ENCODE assay signal across 8 mouse cellular contexts in the genomic region with DNA sequence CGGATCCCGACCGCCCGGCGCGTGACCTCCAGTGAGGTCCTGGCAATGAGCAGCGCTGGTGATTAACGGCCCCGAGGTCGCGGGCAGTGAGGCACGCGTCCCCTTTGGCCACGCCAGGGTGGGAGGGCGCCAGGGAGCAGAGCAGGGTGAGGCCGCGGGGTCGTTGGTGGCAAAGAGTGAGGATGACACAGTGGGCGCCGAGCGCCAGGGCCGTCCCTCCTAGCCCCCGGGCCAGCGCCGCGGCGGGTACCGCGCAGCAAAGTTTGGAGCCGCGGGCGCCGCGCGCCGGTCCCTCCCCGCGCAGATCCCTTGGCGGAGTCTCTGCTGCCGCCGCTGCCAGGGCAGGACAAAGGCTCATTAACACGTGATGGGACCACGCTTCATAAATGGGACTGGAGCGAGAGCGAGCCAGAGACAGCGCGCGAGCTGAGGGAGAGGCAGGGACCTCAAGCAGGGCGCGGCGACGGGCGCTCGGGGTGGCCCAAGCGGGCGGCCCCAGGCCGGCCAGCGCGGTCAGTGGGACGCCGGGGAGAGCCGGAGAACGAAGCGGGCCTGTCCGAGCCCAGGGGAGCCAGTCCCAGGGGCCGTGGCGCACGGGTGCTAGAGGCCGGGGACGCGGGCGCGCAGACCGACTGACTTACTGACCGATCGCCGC. TPM values are rescaled to one million over a fixed set of nuclear protein-coding genes. Genes with fewer than 3 reads are reported as not detected.
A peak's percentile ranks its signal among the peaks of the same experiment; 100 is the strongest.
DNase-seq lines count a peak whose midpoint lies in the region; ATAC-seq lines count a peak whose summit lies in the region.

Cnr1 (plus strand) TSS at position 360 of the 655 bp plus-strand sequence.

- peak within 1 kb of the TSS; percentile 89 for H3K9ac ChIP-seq in hindbrain, embryonic 11.5 days (ENCODE audit: low read depth, low read length)
- peak within 1 kb of the TSS; percentile 33 for H3K9ac ChIP-seq in lung, embryonic 15.5 days

- 0% methylated on average over 42 of the region's 77 CpGs for WGBS in hindbrain, embryonic 11.5 days
- WGBS in lung, embryonic 15.5 days: 1% methylated on average over 62 of the region's 77 CpGs

- H3K4me2 ChIP-seq in hindbrain, embryonic 11.5 days (replicated peaks; ENCODE audit: low read depth, low read length): peak within 1 kb of the TSS; percentile 86
- H3K4me2 ChIP-seq in lung, embryonic 15.5 days: peak within 1 kb of the TSS; percentile 98

- ATAC-seq in hindbrain, embryonic 11.5 days (ENCODE audit: low FRiP score): peak; percentile 95
- ATAC-seq in lung, embryonic 15.5 days (ENCODE audit: borderline replicate concordance, extremely low read depth, low FRiP score, low TSS enrichment): peak; percentile 94
- no peak for ATAC-seq in monocyte, adult 5-6 weeks (replicated peaks; ENCODE audit: insufficient number of reproducible peaks, low FRiP score, low TSS enrichment, poor library complexity, severe bottlenecking)

- peak; percentile 76 for DNase-seq in R1 (ENCODE audit: low read depth, low spot score)
- DNase-seq in cerebellum, postnatal 14 days: peak; percentile 88 to 91
- peak; percentile 44 to 59 for DNase-seq in frontal cortex, postnatal 25 days (ENCODE audit: low spot score in 2 of 2)
- peak; percentile 84 for DNase-seq in hindbrain, embryonic 11.5 days (ENCODE audit: low spot score)
- DNase-seq in layer of hippocampus, postnatal 10 days (ENCODE audit: low spot score in 2 of 2): peak; percentile 80 to 83
- DNase-seq in ovary, postnatal 36 days (ENCODE audit: low spot score): peak; percentile 79

- H3K27ac ChIP-seq in hindbrain, embryonic 11.5 days (ENCODE audit: low read depth, low read length): peak within 1 kb of the TSS; percentile 95
- H3K27ac ChIP-seq in lung, embryonic 15.5 days: peak within 1 kb of the TSS; percentile 29; the same call in 1 of the 2 replicates

- no peaks in the 10 kb centered on the region for H3K9me3 ChIP-seq in hindbrain, embryonic 11.5 days (ENCODE audit: control insufficient read depth, low read length)
- no peaks in the 10 kb centered on the region for H3K9me3 ChIP-seq in lung, embryonic 15.5 days

- no peaks in the 10 kb centered on the region for H3K36me3 ChIP-seq in hindbrain, embryonic 11.5 days (ENCODE audit: control insufficient read depth, insufficient read depth, low read length)
- H3K36me3 ChIP-seq in lung, embryonic 15.5 days: no peaks in the 10 kb centered on the region

- H3K27me3 ChIP-seq in hindbrain, embryonic 11.5 days (ENCODE audit: control insufficient read depth, insufficient read depth, low read length): peaks cover 13% of the 10 kb centered on the region
- peaks cover 47% of the 10 kb centered on the region for H3K27me3 ChIP-seq in lung, embryonic 15.5 days

- peak within 1 kb of the TSS; percentile 74 for H3K4me3 ChIP-seq in hindbrain, embryonic 11.5 days (ENCODE audit: low read depth, low read length)
- peak within 1 kb of the TSS; percentile 58 for H3K4me3 ChIP-seq in lung, embryonic 15.5 days

- 0 out of 2 replicates have a peak, but pooled peaks cover 2% of the 10 kb centered on the region for H3K4me1 ChIP-seq in hindbrain, embryonic 11.5 days (replicated peaks; ENCODE audit: control insufficient read depth, insufficient read depth, low read length)
- H3K4me1 ChIP-seq in lung, embryonic 15.5 days: peaks cover 9% of the 10 kb centered on the region

RNA-seq across cellular contexts. Expression of gene Cnr1, which starts in this region (rescaled TPM):
- polyA plus RNA-seq in hindbrain, embryonic 11.5 days (2014; fragmentation: Nextera tagmentation; extraction: Ambion mirVana): 24.6 and 25.0 TPM in 2 replicates
- 100 to 1,000 TPM; 173 to 179 TPM for total RNA-seq in layer of hippocampus, postnatal 10 days (2021)
- polyA plus RNA-seq in lung, embryonic 15.5 days (2015; fragmentation: Nextera tagmentation; extraction: Ambion mirVana): 0.53 and 0.66 TPM in 2 replicates
- total RNA-seq in monocyte, adult 5-6 weeks (2017): 0.32 TPM in 1 of 3 replicates, not detected in the others

Comparison
In these comparisons a context has a peak if more than half of its experiments do, and no peak if none do; other contexts are left out.
1. RNA of gene Cnr1 (total RNA-seq): 173 to 179 TPM in layer of hippocampus, postnatal 10 days; 0.32 TPM in monocyte, adult 5-6 weeks; every median in the first group is over 100 times any median in the second.
2. RNA of gene Cnr1 (polyA plus RNA-seq): 24.6 to 25.0 TPM in hindbrain, embryonic 11.5 days; 0.53 to 0.66 TPM in lung, embryonic 15.5 days; every median in the first group is over 10 times any median in the second.
3. Peak in ATAC-seq, H3K4me3 ChIP-seq, H3K27ac ChIP-seq, H3K9ac ChIP-seq and H3K4me2 ChIP-seq in lung, embryonic 15.5 days; RNA of the gene not detected or under 1 TPM.
4. Peak in every context shown above with its lines, with median percentiles within 50 percentile points of each other: DNase-seq.